Mouse (Mus musculus) liver, embryonic 16.5 days (tissue): ENCODE measurements around the gene Eomes. TPM values are rescaled to one million over a fixed set of nuclear protein-coding genes. Genes with fewer than 3 reads are reported as not detected.

ENCODE experiments used
- ATAC-seq: fragments of 200-750 bp; cut with Nextera tagmentation; 2 replicates; pipeline ENCODE4 v1.8.0; 2017; ENCODE audit warnings: low read depth, mild to moderate bottlenecking, moderate number of reproducible peaks, moderate library complexity
- H3K27ac ChIP-seq: fragments of 300-500 bp; sonication (generic); 2 replicates; pipeline ENCODE4 v1.5.1; 2014; ENCODE audit warnings: mild to moderate bottlenecking, low read length
- H3K27me3 ChIP-seq: fragments of 300-500 bp; sonication (generic); 2 replicates; pipeline ENCODE4 v1.6.1; 2014; ENCODE audit warnings: low read depth, low read length, mixed read lengths; ENCODE audit not compliant: control insufficient read depth, insufficient read depth
- H3K36me3 ChIP-seq: fragments of 300-500 bp; sonication (generic); 2 replicates; pipeline ENCODE4 v1.6.1; 2014; ENCODE audit warnings: mild to moderate bottlenecking; ENCODE audit not compliant: control insufficient read depth, insufficient read depth
- H3K4me1 ChIP-seq: fragments of 300-500 bp; sonication (generic); 2 replicates; pipeline ENCODE4 v1.6.1; 2014; ENCODE audit warnings: low read depth, low read length, mixed read lengths; ENCODE audit not compliant: control insufficient read depth
- H3K4me2 ChIP-seq: fragments of 300-500 bp; sonication (generic); 2 replicates; pipeline ENCODE4 v1.6.1; 2014; ENCODE audit warnings: low read depth, low read length, mixed read lengths
- H3K4me3 ChIP-seq: fragments of 300-500 bp; sonication (generic); 2 replicates; pipeline ENCODE4 v1.5.1; 2014; ENCODE audit warnings: low read depth, mild to moderate bottlenecking, low read length
- H3K9ac ChIP-seq: fragments of 300-500 bp; sonication (generic); 2 replicates; pipeline ENCODE4 v1.6.1; 2014; ENCODE audit warnings: low read depth, low read length
- H3K9me3 ChIP-seq: fragments of 300-500 bp; sonication (generic); replicated peaks from 2 replicates; pipeline ENCODE4 v1.6.1; 2016; ENCODE audit warnings: low read length; ENCODE audit not compliant: control insufficient read depth
- WGBS: fragments of 180-500 bp; shearing (Covaris S2); extraction: QIAGEN DNeasy Blood & Tissue Kit; methylation state at CpG from one replicate; pipeline ENCODE4 v1.1.7; 2014; ENCODE audit not compliant: insufficient replicate concordance; 5-methylcytosine and 5-hydroxymethylcytosine counted together
- polyA plus RNA-seq: library from polyadenylated mRNA; unstranded; fragments of >200 nt; fragmentation: Nextera tagmentation; extraction: Ambion mirVana; gene quantifications from 2 replicates; pipeline ENCODE4 v1.2.1, GENCODE M21; 2015

The Eomes gene
- polyA plus RNA-seq, 1 experiment from 2014 or later, result not detected

DNA sequence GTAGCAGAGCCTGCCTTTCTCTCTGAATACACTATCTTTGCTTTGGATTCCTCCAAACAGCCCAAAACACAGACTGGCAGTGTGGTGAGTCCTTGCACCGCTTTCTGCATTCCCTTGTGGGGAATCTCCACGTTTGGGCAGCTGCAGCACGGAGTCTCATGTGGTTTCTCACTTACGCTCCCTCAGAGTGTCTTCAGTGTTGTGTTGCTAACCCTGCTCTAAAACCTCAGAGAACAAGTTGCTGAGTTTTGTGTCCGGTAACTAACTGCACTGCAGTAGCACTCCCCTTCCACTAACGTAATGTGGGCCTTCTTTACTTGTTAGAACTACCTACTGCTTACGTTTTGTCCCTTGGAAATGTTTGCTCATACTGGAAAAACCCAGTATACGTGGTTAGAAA is 41.1 kb downstream of the Eomes start:
- Histone ChIP-seq H3K27me3 (no peaks in the 10 kb centered on the region), H3K4me3 (no peak overlapping the region), H3K4me2 (no peak overlapping the region), H3K9ac (no peak overlapping the region), H3K9me3 (no peaks in the 10 kb centered on the region), H3K4me1 (peaks cover 4% of the 10 kb centered on the region), H3K36me3 (peaks cover 10% of the 10 kb centered on the region), H3K27ac (no peak overlapping the region)
- ATAC-seq, result no peak
- WGBS, result 75% methylated on average over 8 of the region's 8 CpGs

DNA sequence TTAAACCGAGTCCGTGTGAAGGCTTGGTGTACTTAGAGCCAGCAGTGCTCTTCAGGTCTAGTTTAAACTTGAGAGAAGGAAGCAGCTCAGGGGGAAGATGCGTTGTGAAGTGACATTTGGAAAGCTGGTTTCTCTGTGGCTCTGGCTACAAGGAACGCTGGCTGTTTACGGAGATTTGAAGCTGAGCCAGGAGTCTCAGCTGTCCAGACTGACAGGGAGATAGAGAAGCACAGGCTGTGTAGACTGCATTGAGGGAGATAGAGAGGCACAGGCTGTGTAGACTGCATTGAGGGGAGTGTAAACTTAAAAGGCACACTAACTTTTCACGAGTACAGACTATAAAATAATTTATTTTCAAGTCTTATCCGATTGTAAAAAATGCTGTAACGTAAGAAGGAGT is 42.0 kb downstream of the Eomes start:
- 63% methylated on average over 8 of the region's 8 CpGs for WGBS
- H3K36me3 ChIP-seq, result peaks cover 6% of the 10 kb centered on the region; the same call in 1 of the 2 replicates
- no peak for ATAC-seq

DNA sequence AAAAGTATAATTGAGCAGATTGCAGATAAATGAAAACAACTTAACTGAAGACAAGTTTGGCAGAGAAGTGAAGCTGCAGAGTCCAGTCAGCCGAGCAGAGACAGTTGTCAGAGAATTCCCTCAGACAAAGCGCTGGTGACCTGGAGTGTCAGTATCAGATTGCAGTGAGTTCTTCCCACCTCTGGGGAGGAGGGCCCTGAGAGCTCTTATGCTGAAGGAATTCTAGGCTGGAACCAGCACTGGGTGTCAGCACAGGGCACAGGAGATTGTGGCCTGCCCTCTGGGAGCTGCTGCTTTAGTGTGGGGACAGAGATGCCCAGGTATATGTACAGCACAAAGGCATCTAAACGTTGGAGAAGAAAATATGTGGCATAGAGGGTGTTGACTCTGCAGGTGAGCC is 42.8 kb downstream of the Eomes start:
- Histone ChIP-seq H3K4me1 (peaks cover 4% of the 10 kb centered on the region), H3K4me3 (no peak overlapping the region), H3K27ac (no peak overlapping the region), H3K9me3 (no peaks in the 10 kb centered on the region), H3K4me2 (no peak overlapping the region), H3K36me3 (0 out of 2 replicates have a peak, but pooled peaks cover 2% of the 10 kb centered on the region), H3K27me3 (no peaks in the 10 kb centered on the region), H3K9ac (no peak overlapping the region)
- ATAC-seq, result no peak
- WGBS, result 59% methylated on average over 3 of the region's 3 CpGs

More for the DNA sequence above, 42.0 kb downstream of the Eomes start:
- H3K4me1 ChIP-seq, result peaks cover 4% of the 10 kb centered on the region
- no peaks in the 10 kb centered on the region for H3K9me3 ChIP-seq
- no peaks in the 10 kb centered on the region for H3K27me3 ChIP-seq
- no peak overlapping the region for H3K27ac ChIP-seq
- no peak overlapping the region for H3K9ac ChIP-seq
- no peak overlapping the region for H3K4me3 ChIP-seq
- no peak overlapping the region for H3K4me2 ChIP-seq

DNA sequence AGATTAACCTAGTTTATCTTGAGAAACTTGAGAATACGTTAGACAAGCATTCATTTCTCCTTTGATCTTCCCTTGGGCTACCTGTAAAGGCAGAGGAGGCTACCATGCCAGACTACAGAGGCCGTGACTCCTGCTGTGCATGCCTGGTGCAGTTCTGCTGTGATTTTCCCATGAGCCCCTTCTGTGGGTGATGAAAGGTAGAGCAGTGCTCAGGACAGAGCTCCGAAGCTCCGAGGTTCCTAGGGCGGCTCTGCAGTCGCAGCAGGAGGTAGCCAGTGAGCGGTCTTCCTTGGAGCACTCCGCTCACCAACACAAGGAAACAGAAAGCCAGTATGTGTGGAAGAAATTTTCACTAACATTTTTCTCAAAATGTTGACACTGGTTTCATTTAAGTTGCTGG is 43.6 kb downstream of the Eomes start:
- Histone ChIP-seq H3K4me2 (no peak overlapping the region), H3K27ac (no peak overlapping the region), H3K4me3 (no peak overlapping the region), H3K4me1 (peaks cover 4% of the 10 kb centered on the region), H3K9me3 (no peaks in the 10 kb centered on the region), H3K27me3 (no peaks in the 10 kb centered on the region), H3K36me3 (peaks cover 2% of the 10 kb centered on the region; the same call in 1 of the 2 replicates), H3K9ac (no peak overlapping the region)
- no peak for ATAC-seq
- 81% methylated on average over 8 of the region's 8 CpGs for WGBS

DNA sequence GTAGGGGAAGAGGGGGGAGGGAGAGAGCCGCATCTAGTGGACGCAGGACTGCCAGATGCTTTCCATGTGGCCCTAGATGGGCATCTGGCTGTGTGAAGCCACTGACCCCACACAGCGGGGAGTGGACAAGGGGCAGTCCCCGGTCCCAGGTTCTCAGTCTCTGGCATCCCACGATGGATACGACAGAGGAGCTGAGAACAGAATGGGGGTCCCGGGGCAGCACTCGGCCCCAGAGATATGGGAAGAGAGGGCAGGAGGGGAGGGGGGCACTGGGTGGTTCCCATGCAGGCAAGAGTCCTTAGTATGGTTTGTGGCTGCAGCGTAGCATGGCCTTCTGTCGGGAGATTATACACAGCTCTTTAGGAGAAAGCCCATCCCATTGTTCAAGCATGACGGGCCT is 45.7 kb downstream of the Eomes start:
- Histone ChIP-seq H3K27me3 (no peaks in the 10 kb centered on the region), H3K9me3 (no peaks in the 10 kb centered on the region), H3K4me3 (no peak overlapping the region), H3K9ac (no peak overlapping the region), H3K36me3 (peaks cover 8% of the 10 kb centered on the region), H3K4me1 (peaks cover 4% of the 10 kb centered on the region), H3K27ac (no peak overlapping the region), H3K4me2 (no peak overlapping the region)
- 83% methylated on average over 11 of the region's 11 CpGs for WGBS
- ATAC-seq, result no peak

DNA sequence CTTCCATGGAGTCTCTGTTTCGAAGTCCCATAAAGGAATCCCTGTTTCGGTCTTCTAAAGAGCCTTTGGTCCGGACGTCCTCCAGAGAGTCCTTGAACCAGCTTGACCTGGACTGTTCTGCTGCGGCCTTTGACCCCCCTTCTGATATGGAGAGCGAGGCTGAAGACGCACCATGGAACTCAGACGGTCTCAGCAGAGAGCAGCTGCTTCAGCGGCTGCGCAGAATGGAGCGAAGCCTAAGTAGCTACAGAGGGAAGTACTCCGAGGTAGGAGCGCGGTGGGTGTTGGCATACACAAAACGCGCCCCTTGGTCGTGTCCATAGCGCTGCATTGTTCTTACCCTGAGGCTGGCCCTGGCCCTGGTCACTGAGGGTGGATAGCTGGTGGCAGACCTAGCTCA is 49.0 kb downstream of the Eomes start:
- H3K4me2 ChIP-seq, result no peak overlapping the region
- H3K4me3 ChIP-seq, result no peak overlapping the region
- no peak overlapping the region for H3K9ac ChIP-seq
- H3K4me1 ChIP-seq, result no peaks in the 10 kb centered on the region
- peak; percentile 11; the same call in 1 of the 2 replicates for ATAC-seq
- 88% methylated on average over 18 of the region's 18 CpGs for WGBS
- H3K27ac ChIP-seq, result no peak overlapping the region
- peaks cover 22% of the 10 kb centered on the region for H3K36me3 ChIP-seq
- no peaks in the 10 kb centered on the region for H3K27me3 ChIP-seq
- H3K9me3 ChIP-seq, result no peaks in the 10 kb centered on the region

DNA sequence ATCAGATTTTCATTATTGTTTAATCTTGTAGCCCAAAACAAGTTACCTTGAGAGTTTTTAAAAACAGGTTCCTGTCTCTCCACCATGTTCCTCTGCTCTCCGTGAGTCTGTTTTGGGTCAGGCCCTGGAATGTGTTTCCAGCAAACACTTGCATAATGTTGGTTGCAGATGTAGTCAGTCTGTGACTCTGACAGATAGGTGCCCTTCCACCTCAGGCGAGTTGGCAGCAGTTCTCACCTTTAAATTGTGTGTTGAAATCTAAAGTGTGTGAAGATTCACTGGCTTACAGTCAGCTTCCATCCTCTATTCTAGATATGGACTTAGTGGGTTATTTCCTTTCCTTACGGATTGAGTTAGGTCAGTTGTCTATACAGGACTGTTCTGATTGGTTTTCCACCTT is 51.8 kb downstream of the Eomes start:
- Histone ChIP-seq H3K4me1 (no peaks in the 10 kb centered on the region), H3K9ac (no peak overlapping the region), H3K4me3 (no peak overlapping the region), H3K4me2 (no peak overlapping the region), H3K36me3 (peaks cover 20% of the 10 kb centered on the region), H3K9me3 (no peaks in the 10 kb centered on the region), H3K27ac (no peak overlapping the region), H3K27me3 (no peaks in the 10 kb centered on the region)
- ATAC-seq, result no peak
- WGBS, result 67% methylated on average over 3 of the region's 3 CpGs

GRCm38 (mm10) chr9:118530679-118531078 is 52.7 kb downstream of the Eomes start:
- WGBS, result 70% methylated on average over 6 of the region's 6 CpGs
- Histone ChIP-seq H3K4me1 (no peaks in the 10 kb centered on the region), H3K27me3 (no peaks in the 10 kb centered on the region), H3K4me3 (no peak overlapping the region), H3K27ac (no peak overlapping the region), H3K9me3 (no peaks in the 10 kb centered on the region), H3K9ac (no peak overlapping the region), H3K4me2 (no peak overlapping the region), H3K36me3 (peaks cover 24% of the 10 kb centered on the region)
- ATAC-seq, result no peak

DNA sequence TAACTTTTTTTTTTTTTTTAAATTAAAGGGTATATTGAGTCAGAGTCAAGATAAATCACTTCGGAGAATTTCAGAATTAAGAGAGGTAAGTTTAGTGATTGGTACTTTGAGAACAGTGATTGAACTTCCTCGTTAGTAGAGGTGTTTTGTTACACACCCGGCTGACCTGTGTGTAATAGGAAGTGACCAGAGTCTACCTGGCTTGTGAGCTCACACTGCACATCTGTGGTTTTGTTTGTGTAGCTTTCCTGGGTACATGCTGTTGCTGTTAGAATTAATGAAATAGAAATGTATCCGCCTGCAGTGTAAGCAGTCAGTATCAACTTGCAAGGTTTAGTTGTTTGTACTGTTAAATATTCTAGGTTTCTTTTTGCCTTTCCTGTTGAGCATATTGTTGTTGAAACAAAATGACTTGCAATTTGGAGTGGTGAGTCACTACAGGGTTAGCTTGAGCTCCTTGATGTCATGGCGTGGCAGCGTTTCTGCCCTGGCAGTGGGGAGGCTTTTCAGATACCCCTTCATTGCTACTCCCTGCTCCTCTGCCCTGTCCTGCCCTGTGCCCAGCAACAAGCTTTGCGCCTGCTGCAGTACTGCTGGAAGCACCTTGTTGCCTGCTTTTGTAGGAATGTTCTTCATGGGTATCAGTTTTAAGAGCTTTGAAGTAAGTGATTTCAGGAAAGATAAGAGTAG is 54.6 kb downstream of the Eomes start:
- Histone ChIP-seq H3K4me2 (no peak overlapping the region), H3K9ac (no peak overlapping the region), H3K4me1 (no peaks in the 10 kb centered on the region), H3K9me3 (no peaks in the 10 kb centered on the region), H3K36me3 (peaks cover 26% of the 10 kb centered on the region), H3K27ac (no peak overlapping the region), H3K4me3 (no peak overlapping the region), H3K27me3 (no peaks in the 10 kb centered on the region)
- 75% methylated on average over 7 of the region's 7 CpGs for WGBS
- ATAC-seq, result no peak
